Mouse (Mus musculus): ENCODE results near the gene Shmt2. TPM values are rescaled to one million over a fixed set of nuclear protein-coding genes. Genes with fewer than 3 reads are reported as not detected.

The Shmt2 gene
- polyA plus RNA-seq, 1 experiment from 2014 or later = 91.5 TPM

- H3K36me3 ChIP-seq (ENCODE audit: control insufficient read depth, insufficient read depth, low read length) = peaks cover 2% of the 10 kb centered on the region; the same call in 1 of the 2 replicates
- no peaks in the 10 kb centered on the region for H3K27me3 ChIP-seq (ENCODE audit: control insufficient read depth, insufficient read depth, low read length)
- DNase-seq (ENCODE audit: low spot score) (no peak), ATAC-seq (ENCODE audit: insufficient read depth, low FRiP score, low TSS enrichment) (no peak)
- H3K4me1 ChIP-seq (ENCODE audit: control insufficient read depth, insufficient read depth, low read length) = no peaks in the 10 kb centered on the region
- H3K9ac ChIP-seq (ENCODE audit: low read length) = no peak overlapping the region
- no peak overlapping the region for H3K4me3 ChIP-seq (ENCODE audit: low read depth, low read length)
- no peaks in the 10 kb centered on the region for H3K9me3 ChIP-seq (ENCODE audit: control insufficient read depth, low read length)
- no peak overlapping the region for H3K27ac ChIP-seq (ENCODE audit: low read depth, low read length)
- no peak overlapping the region for H3K4me2 ChIP-seq (ENCODE audit: low read depth)
- 93% methylated on average over 4 of the region's 4 CpGs for WGBS
Observed at GRCm38 (mm10) chr10:127479131-127479530, 43.1 kb downstream of the Shmt2 start.

- H3K9ac ChIP-seq (ENCODE audit: low read length) = no peak overlapping the region
- H3K4me1 ChIP-seq (ENCODE audit: control insufficient read depth, insufficient read depth, low read length) = no peaks in the 10 kb centered on the region
- H3K36me3 ChIP-seq (ENCODE audit: control insufficient read depth, insufficient read depth, low read length) = no peaks in the 10 kb centered on the region
- H3K9me3 ChIP-seq (ENCODE audit: control insufficient read depth, low read length) = no peaks in the 10 kb centered on the region
- H3K27ac ChIP-seq (ENCODE audit: low read depth, low read length) = no peak overlapping the region
- no peaks in the 10 kb centered on the region for H3K27me3 ChIP-seq (ENCODE audit: control insufficient read depth, insufficient read depth, low read length)
- no peak for DNase-seq (ENCODE audit: low spot score)
- no peak for ATAC-seq (ENCODE audit: insufficient read depth, low FRiP score, low TSS enrichment)
- WGBS = 87% methylated on average over 7 of the region's 7 CpGs
- no peak overlapping the region for H3K4me2 ChIP-seq (ENCODE audit: low read depth)
- no peak overlapping the region for H3K4me3 ChIP-seq (ENCODE audit: low read depth, low read length)
Observed at GRCm38 (mm10) chr10:127477301-127477700, 44.9 kb downstream of the Shmt2 start.

GRCm38 (mm10) chr10:127476541-127476940, 45.7 kb downstream of the Shmt2 start:
- Histone ChIP-seq H3K36me3 (ENCODE audit: control insufficient read depth, insufficient read depth, low read length) (no peaks in the 10 kb centered on the region), H3K27me3 (ENCODE audit: control insufficient read depth, insufficient read depth, low read length) (no peaks in the 10 kb centered on the region), H3K9ac (ENCODE audit: low read length) (no peak overlapping the region), H3K9me3 (ENCODE audit: control insufficient read depth, low read length) (no peaks in the 10 kb centered on the region), H3K4me2 (ENCODE audit: low read depth) (no peak overlapping the region), H3K4me1 (ENCODE audit: control insufficient read depth, insufficient read depth, low read length) (no peaks in the 10 kb centered on the region), H3K27ac (ENCODE audit: low read depth, low read length) (no peak overlapping the region), H3K4me3 (ENCODE audit: low read depth, low read length) (no peak overlapping the region)
- WGBS = 88% methylated on average over 3 of the region's 3 CpGs
- DNase-seq (ENCODE audit: low spot score) (no peak), ATAC-seq (ENCODE audit: insufficient read depth, low FRiP score, low TSS enrichment) (no peak)

- WGBS = 94% methylated on average over 4 of the region's 4 CpGs
Observed at GRCm38 (mm10) chr10:127475175-127475574, 47.1 kb downstream of the Shmt2 start.

GRCm38 (mm10) chr10:127472722-127473121, 49.5 kb downstream of the Shmt2 start:
- H3K36me3 ChIP-seq (ENCODE audit: control insufficient read depth, insufficient read depth, low read length) = 0 out of 2 replicates have a peak, but pooled peaks cover 2% of the 10 kb centered on the region
- H3K9ac ChIP-seq (ENCODE audit: low read length) = no peak overlapping the region
- no peaks in the 10 kb centered on the region for H3K9me3 ChIP-seq (ENCODE audit: control insufficient read depth, low read length)
- H3K27me3 ChIP-seq (ENCODE audit: control insufficient read depth, insufficient read depth, low read length) = no peaks in the 10 kb centered on the region
- no peak overlapping the region for H3K4me3 ChIP-seq (ENCODE audit: low read depth, low read length)
- DNase-seq (ENCODE audit: low spot score) (no peak), ATAC-seq (ENCODE audit: insufficient read depth, low FRiP score, low TSS enrichment) (no peak)
- no peak overlapping the region for H3K27ac ChIP-seq (ENCODE audit: low read depth, low read length)
- H3K4me1 ChIP-seq (ENCODE audit: control insufficient read depth, insufficient read depth, low read length) = no peaks in the 10 kb centered on the region
- H3K4me2 ChIP-seq (ENCODE audit: low read depth) = no peak overlapping the region
- 89% methylated on average over 9 of the region's 9 CpGs for WGBS

More at GRCm38 (mm10) chr10:127475175-127475574, 47.1 kb downstream of the Shmt2 start:
- Histone ChIP-seq H3K4me3 (ENCODE audit: low read depth, low read length) (no peak overlapping the region), H3K27ac (ENCODE audit: low read depth, low read length) (no peak overlapping the region), H3K4me2 (ENCODE audit: low read depth) (no peak overlapping the region), H3K4me1 (ENCODE audit: control insufficient read depth, insufficient read depth, low read length) (no peaks in the 10 kb centered on the region), H3K9me3 (ENCODE audit: control insufficient read depth, low read length) (no peaks in the 10 kb centered on the region), H3K36me3 (ENCODE audit: control insufficient read depth, insufficient read depth, low read length) (0 out of 2 replicates have a peak, but pooled peaks cover under 1% of the 10 kb centered on the region), H3K27me3 (ENCODE audit: control insufficient read depth, insufficient read depth, low read length) (no peaks in the 10 kb centered on the region), H3K9ac (ENCODE audit: low read length) (no peak overlapping the region)
- DNase-seq (ENCODE audit: low spot score) (no peak), ATAC-seq (ENCODE audit: insufficient read depth, low FRiP score, low TSS enrichment) (no peak)

GRCm38 (mm10) chr10:127471281-127471988, 50.8 kb downstream of the Shmt2 start:
- Histone ChIP-seq H3K4me2 (ENCODE audit: low read depth) (no peak overlapping the region), H3K4me1 (ENCODE audit: control insufficient read depth, insufficient read depth, low read length) (no peaks in the 10 kb centered on the region), H3K36me3 (ENCODE audit: control insufficient read depth, insufficient read depth, low read length) (0 out of 2 replicates have a peak, but pooled peaks cover 2% of the 10 kb centered on the region), H3K9me3 (ENCODE audit: control insufficient read depth, low read length) (no peaks in the 10 kb centered on the region), H3K4me3 (ENCODE audit: low read depth, low read length) (no peak overlapping the region), H3K9ac (ENCODE audit: low read length) (no peak overlapping the region), H3K27ac (ENCODE audit: low read depth, low read length) (no peak overlapping the region), H3K27me3 (ENCODE audit: control insufficient read depth, insufficient read depth, low read length) (no peaks in the 10 kb centered on the region)
- ATAC-seq (ENCODE audit: insufficient read depth, low FRiP score, low TSS enrichment) (no peak), DNase-seq (ENCODE audit: low spot score) (no peak)
- WGBS = 70% methylated on average over 15 of the region's 15 CpGs

Other genes starting within 250 kb of the Shmt2 start
- 17.0 and 17.6 TPM in 2 replicates for gene Mbd6, start 233.4 kb downstream of the Shmt2 start, polyA plus RNA-seq (2014; fragmentation: Nextera tagmentation; extraction: Ambion mirVana)
- gene Mars, start 210.7 kb downstream of the Shmt2 start, polyA plus RNA-seq (2014; fragmentation: Nextera tagmentation; extraction: Ambion mirVana) = 164 and 166 TPM in 2 replicates
- 1.1 and 1.8 TPM in 2 replicates for gene Arhgap9, start 200.5 kb downstream of the Shmt2 start, polyA plus RNA-seq (2014; fragmentation: Nextera tagmentation; extraction: Ambion mirVana)
- gene Gli1, start 180.5 kb downstream of the Shmt2 start, polyA plus RNA-seq (2014; fragmentation: Nextera tagmentation; extraction: Ambion mirVana) = 3.8 and 4.6 TPM in 2 replicates
- not detected in 2 replicates for gene Inhbe, start 168.0 kb downstream of the Shmt2 start, polyA plus RNA-seq (2014; fragmentation: Nextera tagmentation; extraction: Ambion mirVana)
- not detected in 2 replicates for gene Inhbc, start 152.0 kb downstream of the Shmt2 start, polyA plus RNA-seq (2014; fragmentation: Nextera tagmentation; extraction: Ambion mirVana)
- gene R3hdm2, start 142.1 kb downstream of the Shmt2 start, polyA plus RNA-seq (2014; fragmentation: Nextera tagmentation; extraction: Ambion mirVana) = 25.4 and 27.4 TPM in 2 replicates
- gene Stac3, start 20.8 kb downstream of the Shmt2 start, polyA plus RNA-seq (2014; fragmentation: Nextera tagmentation; extraction: Ambion mirVana) = 0.50 and 0.95 TPM in 2 replicates
- gene Ndufa4l2, start 7.5 kb downstream of the Shmt2 start, polyA plus RNA-seq (2014; fragmentation: Nextera tagmentation; extraction: Ambion mirVana) = 2.4 and 3.4 TPM in 2 replicates
- gene Nxph4, start 12.1 kb upstream of the Shmt2 start, polyA plus RNA-seq (2014; fragmentation: Nextera tagmentation; extraction: Ambion mirVana) = 45.7 and 46.8 TPM in 2 replicates
- 60.2 and 68.2 TPM in 2 replicates for gene Lrp1, start 98.7 kb upstream of the Shmt2 start, polyA plus RNA-seq (2014; fragmentation: Nextera tagmentation; extraction: Ambion mirVana)
- 6.1 and 6.8 TPM in 2 replicates for gene Stat6, start 120.5 kb upstream of the Shmt2 start, polyA plus RNA-seq (2014; fragmentation: Nextera tagmentation; extraction: Ambion mirVana)
- gene Nemp1, start 144.5 kb upstream of the Shmt2 start, polyA plus RNA-seq (2014; fragmentation: Nextera tagmentation; extraction: Ambion mirVana) = 9.3 and 10.6 TPM in 2 replicates
- 6.2 and 7.8 TPM in 2 replicates for gene Nab2, start 146.1 kb upstream of the Shmt2 start, polyA plus RNA-seq (2014; fragmentation: Nextera tagmentation; extraction: Ambion mirVana)
- 0.56 and 0.76 TPM in 2 replicates for gene Myo1a, start 182.7 kb upstream of the Shmt2 start, polyA plus RNA-seq (2014; fragmentation: Nextera tagmentation; extraction: Ambion mirVana)
- 0.49 and 0.57 TPM in 2 replicates for gene Tac2, start 202.0 kb upstream of the Shmt2 start, polyA plus RNA-seq (2014; fragmentation: Nextera tagmentation; extraction: Ambion mirVana)
- gene Zbtb39, start 217.1 kb upstream of the Shmt2 start, polyA plus RNA-seq (2014; fragmentation: Nextera tagmentation; extraction: Ambion mirVana) = 7.0 and 8.0 TPM in 2 replicates
- gene Gpr182, start 229.3 kb upstream of the Shmt2 start, polyA plus RNA-seq (2014; fragmentation: Nextera tagmentation; extraction: Ambion mirVana) = 0.29 and 0.38 TPM in 2 replicates
- not detected in 2 replicates for gene Rdh1, start 237.3 kb upstream of the Shmt2 start, polyA plus RNA-seq (2014; fragmentation: Nextera tagmentation; extraction: Ambion mirVana)
- 0.13 TPM in 1 of 2 replicates, not detected in the other for gene Rdh16f1, start 237.3 kb upstream of the Shmt2 start, polyA plus RNA-seq (2014; fragmentation: Nextera tagmentation; extraction: Ambion mirVana)

All from neural tube, embryonic 11.5 days (tissue).